Mouse (Mus musculus) embryonic facial prominence, embryonic 11.5 days (tissue): ENCODE data around the gene Apom. TPM values are rescaled to one million over a fixed set of nuclear protein-coding genes. Genes with fewer than 3 reads are reported as not detected.
"Not testable (repeated sequence)": the region's sequence is repeated elsewhere in the genome, so short reads cannot be mapped to it uniquely, and the experiment has no call there.

ENCODE experiments used
- ATAC-seq: fragments of 200-750 bp; cut with Nextera tagmentation; replicated peaks from 2 replicates; pipeline ENCODE4 v1.8.0; 2017; ENCODE audit warnings: low read depth; ENCODE audit not compliant: insufficient number of reproducible peaks, low FRiP score, low TSS enrichment
- DNase-seq: peaks from one replicate; pipeline ENCODE4 v3.0.0-alpha.2; 2015; ENCODE audit warnings: low spot score
- H3K27ac ChIP-seq: fragments of 300-500 bp; sonication (generic); replicated peaks from 2 replicates; pipeline ENCODE4 v1.5.1; 2014; ENCODE audit warnings: mild to moderate bottlenecking, low read depth, low read length, control low read depth
- H3K27me3 ChIP-seq: fragments of 300-500 bp; sonication (generic); 2 replicates; pipeline ENCODE4 v1.6.1; 2014; ENCODE audit warnings: mild to moderate bottlenecking, low read length, moderate library complexity, mixed read lengths; ENCODE audit not compliant: control insufficient read depth, insufficient read depth
- H3K36me3 ChIP-seq: fragments of 300-500 bp; sonication (generic); replicated peaks from 2 replicates; pipeline ENCODE4 v1.6.1; 2014; ENCODE audit warnings: low read depth, mild to moderate bottlenecking, low read length, moderate library complexity, mixed read lengths; ENCODE audit not compliant: control insufficient read depth, insufficient read depth
- H3K4me1 ChIP-seq: fragments of 300-500 bp; sonication (generic); 2 replicates; pipeline ENCODE4 v1.6.1; 2014; ENCODE audit warnings: low read length, mixed read lengths; ENCODE audit not compliant: control insufficient read depth, insufficient read depth
- H3K4me2 ChIP-seq: fragments of 300-500 bp; sonication (generic); 2 replicates; pipeline ENCODE4 v1.6.1; 2014; ENCODE audit warnings: low read depth, mild to moderate bottlenecking, control low read depth, low read length, moderate library complexity
- H3K4me3 ChIP-seq: fragments of 300-500 bp; sonication (generic); 2 replicates; pipeline ENCODE4 v1.5.1; 2014; ENCODE audit warnings: low read depth, low read length, control low read depth
- H3K9ac ChIP-seq: fragments of 300-500 bp; sonication (generic); replicated peaks from 2 replicates; pipeline ENCODE4 v1.6.1; 2014; ENCODE audit warnings: mild to moderate bottlenecking, control low read depth, low read length
- H3K9me3 ChIP-seq: fragments of 300-500 bp; sonication (generic); replicated peaks from 2 replicates; pipeline ENCODE4 v1.6.1; 2016; ENCODE audit warnings: mild to moderate bottlenecking, low read length, inconsistent platforms, mixed read lengths; ENCODE audit not compliant: control insufficient read depth
- WGBS: fragments of 180-500 bp; shearing (Covaris S2); extraction: QIAGEN DNeasy Blood & Tissue Kit; methylation state at CpG from one replicate; pipeline ENCODE4 v1.1.7; 2014; 5-methylcytosine and 5-hydroxymethylcytosine counted together
- polyA plus RNA-seq: library from polyadenylated mRNA; unstranded; fragments of >200 nt; fragmentation: Nextera tagmentation; extraction: Ambion mirVana; gene quantifications from 2 replicates; pipeline ENCODE4 v1.2.1, GENCODE M21; 2014

Apom gene
- polyA plus RNA-seq, 1 experiment from 2014 or later: 0.49 TPM

DNA sequence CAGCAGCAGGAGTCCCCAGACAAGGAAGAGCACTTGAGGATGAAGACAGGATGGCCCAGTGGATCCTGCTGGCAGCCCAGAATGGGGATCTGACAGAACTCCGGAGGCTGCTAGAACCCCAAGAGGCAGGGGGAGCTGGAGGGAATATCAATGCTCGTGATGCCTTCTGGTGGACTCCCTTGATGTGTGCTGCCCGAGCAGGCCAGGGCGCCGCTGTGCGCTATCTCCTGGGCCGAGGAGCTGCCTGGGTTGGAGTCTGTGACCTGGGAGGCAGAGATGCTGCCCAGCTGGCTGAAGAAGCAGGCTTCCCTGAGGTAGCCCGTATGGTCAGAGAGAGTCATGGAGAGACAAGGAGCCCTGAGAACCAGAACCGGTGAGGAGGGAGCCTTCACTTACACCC, 8.6 kb downstream of the Apom start:
- not testable (repeated sequence) for H3K4me2 ChIP-seq, H3K9me3 ChIP-seq, H3K36me3 ChIP-seq, ATAC-seq, H3K27me3 ChIP-seq, H3K9ac ChIP-seq, DNase-seq, H3K27ac ChIP-seq, H3K4me1 ChIP-seq, H3K4me3 ChIP-seq
- 90% methylated on average over 9 of the region's 9 CpGs for WGBS

DNA sequence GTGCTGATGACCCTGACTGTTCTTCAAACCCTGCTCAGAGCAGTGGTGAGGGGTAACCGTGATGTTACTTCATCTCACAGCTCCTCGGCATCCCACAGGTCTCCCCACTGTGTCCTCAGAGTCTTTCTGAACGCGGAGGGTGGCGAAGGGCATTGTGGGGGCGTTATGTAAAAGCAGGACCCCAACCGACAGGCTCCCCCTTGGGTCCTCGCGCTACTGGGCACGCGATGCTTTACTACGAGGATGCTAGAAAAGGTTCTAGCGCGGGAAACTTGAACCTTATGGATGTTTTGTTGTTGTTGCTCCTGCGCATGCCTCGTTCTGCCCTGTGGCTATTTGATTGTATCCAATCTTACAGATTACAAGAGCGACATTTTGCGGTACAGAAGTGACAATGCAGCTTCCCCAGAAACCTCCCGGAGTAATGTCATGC, 10.0 kb downstream of the Apom start, which contains the start of gene Csnk2b:
Gene Csnk2b, minus strand, starts transcription at position 183 of the 433 bp plus-strand sequence.
- H3K27ac ChIP-seq: peak within 1 kb of the TSS; percentile 77
- no peaks in the 10 kb centered on the region for H3K27me3 ChIP-seq
- peak within 1 kb of the TSS; percentile 92 for H3K4me2 ChIP-seq
- WGBS: under 1% methylated on average over 19 of the region's 19 CpGs
- peak within 1 kb of the TSS; percentile 89 for H3K4me3 ChIP-seq
- H3K4me1 ChIP-seq: peaks cover 4% of the 10 kb centered on the region; the same call in 1 of the 2 replicates
- peak within 1 kb of the TSS; percentile 83 for H3K9ac ChIP-seq
- peaks cover 16% of the 10 kb centered on the region for H3K36me3 ChIP-seq
- no peaks in the 10 kb centered on the region for H3K9me3 ChIP-seq
- DNase-seq (peak; percentile 76), ATAC-seq (no peak)

DNA sequence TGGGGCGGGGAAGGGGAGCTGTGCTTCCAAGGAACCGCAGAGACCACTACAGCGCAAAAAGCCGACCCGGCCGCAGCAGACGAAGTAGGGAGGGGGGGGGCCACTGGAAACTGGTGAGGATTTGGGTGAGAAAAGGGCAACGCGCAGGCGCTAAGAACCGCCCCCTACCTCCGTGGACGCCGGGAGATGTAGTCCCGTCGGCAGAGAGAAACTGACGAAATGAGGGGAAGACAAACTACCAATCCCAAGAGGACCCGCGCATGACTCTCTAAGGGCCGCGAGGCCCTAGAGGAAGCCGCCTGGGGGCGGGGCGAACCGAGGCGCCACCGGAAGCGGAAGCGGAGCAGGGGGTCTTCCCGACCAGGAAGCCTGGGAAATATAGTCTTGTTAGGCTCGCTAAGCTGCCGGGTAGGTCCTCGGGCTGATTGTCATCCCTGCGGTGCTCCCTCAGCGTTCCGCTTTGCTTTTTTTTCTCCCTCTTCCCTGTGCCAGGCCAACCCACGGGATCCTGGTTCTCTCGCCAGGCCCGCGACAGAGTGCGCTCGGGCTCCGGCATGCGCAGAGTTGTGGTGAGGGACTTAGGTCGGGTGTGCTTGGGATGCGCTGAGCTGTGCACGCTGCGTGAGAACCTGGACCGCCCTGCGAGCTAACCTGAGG, 10.6 kb downstream of the Apom start, which contains the start of gene Gpank1:
Gene Gpank1, plus strand, starts transcription at position 313 of the 657 bp plus-strand sequence.
- no peaks in the 10 kb centered on the region for H3K9me3 ChIP-seq
- DNase-seq (peak; percentile 99), ATAC-seq (peak; percentile 94)
- H3K9ac ChIP-seq: peak within 1 kb of the TSS; percentile 83
- WGBS: under 1% methylated on average over 49 of the region's 50 CpGs
- peak within 1 kb of the TSS; percentile 77 for H3K27ac ChIP-seq
- peaks cover 18% of the 10 kb centered on the region for H3K36me3 ChIP-seq
- peak within 1 kb of the TSS; percentile 92 for H3K4me2 ChIP-seq
- peak within 1 kb of the TSS; percentile 89 for H3K4me3 ChIP-seq
- peaks cover 4% of the 10 kb centered on the region; the same call in 1 of the 2 replicates for H3K4me1 ChIP-seq
- H3K27me3 ChIP-seq: no peaks in the 10 kb centered on the region

DNA sequence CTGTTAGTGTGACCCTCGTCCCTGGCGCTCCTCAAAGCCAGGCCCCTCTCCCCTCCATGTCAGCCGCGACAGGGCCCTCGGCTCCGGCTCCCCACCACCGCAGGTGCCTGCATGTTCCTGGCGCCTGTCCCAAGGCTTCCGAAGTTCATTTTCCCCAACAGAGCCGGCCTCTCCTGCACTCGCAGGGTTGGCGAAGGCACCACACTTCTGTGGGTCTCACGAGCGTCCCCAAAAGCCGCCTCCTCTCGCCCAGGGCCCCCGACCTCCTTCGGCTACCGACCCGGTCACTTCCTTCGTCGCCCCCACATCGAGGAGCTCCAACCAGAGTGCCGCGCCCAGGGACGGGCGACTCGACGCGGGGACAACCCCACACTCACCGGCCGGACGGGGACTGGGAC, 11.1 kb downstream of the Apom start:
- Histone ChIP-seq H3K4me1 (peaks cover 4% of the 10 kb centered on the region; the same call in 1 of the 2 replicates), H3K27me3 (no peaks in the 10 kb centered on the region)
- 0% methylated on average over 33 of the region's 33 CpGs for WGBS

DNA sequence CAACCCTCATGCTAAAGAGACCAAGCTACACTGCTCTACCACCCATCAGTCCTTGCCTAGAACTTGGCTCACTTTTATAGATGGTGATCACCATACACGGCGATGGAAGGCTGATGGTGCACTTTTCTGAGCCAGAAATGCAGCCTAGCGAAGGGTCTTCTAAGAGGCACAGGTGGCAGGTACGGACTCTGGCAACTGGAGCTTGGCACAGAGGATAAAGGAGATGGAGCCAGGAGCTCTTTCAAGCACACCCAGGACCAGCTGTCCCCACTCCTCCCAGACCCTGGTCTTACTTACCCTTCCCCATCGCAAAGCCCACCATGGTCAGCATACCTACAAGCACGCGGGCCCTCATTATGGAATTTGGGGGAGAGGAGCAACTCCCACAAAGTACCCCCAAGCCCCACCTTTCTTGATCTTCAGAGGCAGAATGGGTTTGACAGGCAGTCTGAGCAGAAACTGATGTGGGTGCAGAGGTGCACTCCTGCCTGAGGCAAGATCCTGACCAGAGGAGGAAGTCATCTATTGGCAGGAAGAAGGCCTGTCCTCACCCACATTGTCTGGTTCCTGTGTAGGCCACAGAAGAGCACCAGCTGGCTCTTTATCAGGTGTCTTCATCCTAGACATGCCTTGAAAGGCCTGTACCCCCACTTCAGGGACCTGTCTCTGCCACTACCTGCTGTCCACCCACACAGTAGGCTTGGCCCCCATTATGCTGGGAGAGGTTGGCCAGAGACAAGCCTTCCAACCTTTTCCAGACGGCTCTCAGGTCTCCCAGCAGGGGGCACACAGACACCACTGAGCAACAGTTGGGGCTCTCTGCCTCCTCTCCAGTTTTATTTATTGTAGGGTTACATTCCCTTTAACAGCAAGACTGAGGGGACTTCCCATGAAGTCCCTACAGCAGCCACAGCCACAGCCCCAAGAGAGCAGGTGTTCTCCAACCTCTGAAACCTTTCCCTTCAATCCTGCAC, 16.5 kb downstream of the Apom start, which contains the start of gene Ly6g5b:
Gene Ly6g5b, minus strand, starts transcription at position 383 of the 974 bp plus-strand sequence.
- Histone ChIP-seq H3K27ac (no peak within 1 kb of the TSS), H3K27me3 (no peaks in the 10 kb centered on the region), H3K9ac (no peak within 1 kb of the TSS), H3K4me1 (peaks cover 2% of the 10 kb centered on the region; the same call in 1 of the 2 replicates), H3K4me3 (no peak within 1 kb of the TSS), H3K9me3 (no peaks in the 10 kb centered on the region), H3K4me2 (no peak within 1 kb of the TSS), H3K36me3 (peaks cover 15% of the 10 kb centered on the region)
- ATAC-seq (no peak), DNase-seq (peak; percentile 30)
- WGBS: 84% methylated on average over 8 of the region's 8 CpGs

More for the DNA sequence above, 11.1 kb downstream of the Apom start:
- peak overlapping the region; percentile 92 for H3K4me2 ChIP-seq
- peaks cover 19% of the 10 kb centered on the region for H3K36me3 ChIP-seq
- DNase-seq (no peak), ATAC-seq (no peak; the same call in 1 of the 2 replicates)
- H3K9me3 ChIP-seq: no peaks in the 10 kb centered on the region
- H3K4me3 ChIP-seq: peak overlapping the region; percentile 89
- H3K27ac ChIP-seq: no peak overlapping the region
- H3K9ac ChIP-seq: peak overlapping the region; percentile 83

DNA sequence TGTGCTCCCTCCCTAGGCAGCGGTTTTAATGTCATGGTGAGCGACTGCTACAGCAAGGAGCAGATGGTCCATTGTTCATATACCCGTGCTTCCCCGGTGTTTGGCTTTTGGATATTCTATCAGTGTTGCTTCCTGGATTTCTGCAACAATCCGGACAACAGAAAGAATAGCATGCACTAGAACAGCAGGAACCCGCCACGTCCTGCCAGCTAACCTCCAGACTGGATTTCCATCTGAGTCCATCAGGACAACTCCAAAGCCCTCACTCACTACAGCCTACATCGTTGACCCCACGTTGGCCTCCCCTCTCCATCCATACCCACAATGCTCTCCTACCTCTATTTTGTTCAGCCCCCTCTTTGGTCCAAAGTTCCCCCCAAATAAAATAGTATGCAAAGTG, 20.1 kb downstream of the Apom start:
- WGBS: 83% methylated on average over 9 of the region's 9 CpGs
- H3K4me3 ChIP-seq: no peak overlapping the region
- no peak for ATAC-seq

DNA sequence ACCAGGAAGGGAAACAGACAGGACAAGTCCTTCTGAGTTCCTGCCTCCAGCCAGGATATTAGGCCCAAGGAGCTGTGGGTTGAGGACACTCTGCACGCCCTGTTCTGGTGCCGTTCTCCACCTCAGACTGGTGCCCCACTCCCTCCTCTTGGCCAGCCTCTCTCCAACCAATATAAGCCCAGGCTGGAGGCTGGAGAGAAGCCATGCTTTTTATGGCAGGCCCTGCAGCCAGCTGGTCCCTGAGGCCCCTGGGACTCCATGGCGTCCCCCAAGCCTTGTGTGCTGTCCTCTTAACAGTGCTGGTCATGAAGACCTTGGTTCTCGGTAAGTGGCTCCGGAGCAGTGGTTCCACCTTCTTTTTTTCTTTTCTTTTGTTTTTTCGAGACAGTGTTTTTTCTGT, 23.8 kb downstream of the Apom start, which contains the start of gene Ly6g5c:
Gene Ly6g5c, plus strand, starts transcription at position 183 of the 400 bp plus-strand sequence.
- WGBS: 92% methylated on average over 6 of the region's 6 CpGs
- Histone ChIP-seq H3K9ac (no peak within 1 kb of the TSS), H3K36me3 (no peaks in the 10 kb centered on the region), H3K4me2 (no peak within 1 kb of the TSS), H3K4me3 (no peak within 1 kb of the TSS), H3K4me1 (no peaks in the 10 kb centered on the region), H3K27ac (no peak within 1 kb of the TSS), H3K9me3 (no peaks in the 10 kb centered on the region), H3K27me3 (no peaks in the 10 kb centered on the region)
- ATAC-seq: no peak; the same call in 1 of the 2 replicates
- DNase-seq: no peak

More for the DNA sequence above, 20.1 kb downstream of the Apom start:
- Histone ChIP-seq H3K9me3 (no peaks in the 10 kb centered on the region), H3K27me3 (no peaks in the 10 kb centered on the region), H3K4me2 (no peak overlapping the region), H3K27ac (no peak overlapping the region), H3K36me3 (peaks cover 4% of the 10 kb centered on the region), H3K4me1 (no peaks in the 10 kb centered on the region), H3K9ac (no peak overlapping the region)
- DNase-seq: no peak
